ENCODE assay signal across 11 mouse cellular contexts in genomic region chr6:4507323-4507722, GRCm38 (mm10). TPM values are rescaled to one million over a fixed set of nuclear protein-coding genes. Genes with fewer than 3 reads are reported as not detected.
DNase-seq lines count a peak whose midpoint lies in the region; ATAC-seq and TF ChIP-seq lines count a peak whose summit lies in the region.
"Had no signal": no experiment of that assay in that cellular context is flagged by ENCODE, and none has a peak within 500 bp of the region (broad histone marks: within the 10 kb centered on the region; RNA-seq: fewer than 3 reads in every experiment).

No protein-coding gene starts in this region.

- H3K4me1 ChIP-seq in hindbrain, embryonic 14.5 days (replicated peaks; ENCODE audit: control insufficient read depth, insufficient read depth, low read length) = peaks cover 5% of the 10 kb centered on the region; the same call in 1 of the 2 replicates
- H3K4me1 ChIP-seq in hindbrain, embryonic 10.5 days (replicated peaks) = peaks cover 27% of the 10 kb centered on the region
- H3K4me1 ChIP-seq in limb, embryonic 12.5 days (replicated peaks) = peaks cover 31% of the 10 kb centered on the region

- CTCF ChIA-PET in Patski (lab: Charles Lee) = no interaction called here

- TF ChIP-seq CTCF in Patski (IDR thresholded peaks at IDR 0.05) = no peak

- POLR2A ChIA-PET in Patski (lab: Charles Lee) = no interaction called here

- no peak for ATAC-seq in hindbrain, embryonic 14.5 days (ENCODE audit: low FRiP score)
- peak; percentile 97 for ATAC-seq in Patski
- ATAC-seq in limb, embryonic 12.5 days (ENCODE audit: insufficient number of reproducible peaks, insufficient read depth, low FRiP score, low TSS enrichment, low read depth) = no peak
- ATAC-seq: forebrain, embryonic 14.5 days had no signal

- no peak overlapping the region for H3K27ac ChIP-seq in hindbrain, embryonic 14.5 days
- H3K27ac ChIP-seq in hindbrain, embryonic 10.5 days = no peak overlapping the region
- no peak overlapping the region for H3K27ac ChIP-seq in limb, embryonic 12.5 days

- WGBS in hindbrain, embryonic 14.5 days = 85% methylated on average over 1 of the region's 1 CpGs
- WGBS in hindbrain, embryonic 10.5 days = 86% methylated on average over 1 of the region's 1 CpGs
- WGBS in limb, embryonic 12.5 days = 79% methylated on average over 1 of the region's 1 CpGs

- H3K27me3 ChIP-seq in hindbrain, embryonic 14.5 days (ENCODE audit: control insufficient read depth, insufficient read depth, low read length) = peaks cover 10% of the 10 kb centered on the region; the same call in 1 of the 2 replicates
- H3K27me3 ChIP-seq in hindbrain, embryonic 10.5 days (ENCODE audit: insufficient read depth, poor library complexity, severe bottlenecking) = peaks cover 26% of the 10 kb centered on the region
- H3K27me3 ChIP-seq in Patski = no peaks in the 10 kb centered on the region
- no peaks in the 10 kb centered on the region for H3K27me3 ChIP-seq in limb, embryonic 12.5 days

- no peak overlapping the region for H3K9ac ChIP-seq in hindbrain, embryonic 14.5 days
- H3K9ac ChIP-seq in limb, embryonic 12.5 days (replicated peaks) = no peak overlapping the region; the same call in 1 of the 2 replicates

- no peaks in the 10 kb centered on the region for H3K9me3 ChIP-seq in hindbrain, embryonic 14.5 days (ENCODE audit: control insufficient read depth, low read length)
- no peaks in the 10 kb centered on the region for H3K9me3 ChIP-seq in hindbrain, embryonic 10.5 days
- H3K9me3 ChIP-seq in limb, embryonic 12.5 days = no peaks in the 10 kb centered on the region

- H3K4me3 ChIP-seq in hindbrain, embryonic 14.5 days (replicated peaks; ENCODE audit: low read length) = no peak overlapping the region
- H3K4me3 ChIP-seq in hindbrain, embryonic 10.5 days = no peak overlapping the region
- H3K4me3 ChIP-seq in limb, embryonic 12.5 days (replicated peaks) = peak overlapping the region; percentile 45

- H3K4me2 ChIP-seq in hindbrain, embryonic 14.5 days (replicated peaks) = peak overlapping the region; percentile 62; the same call in 1 of the 2 replicates
- peak overlapping the region; percentile 68 for H3K4me2 ChIP-seq in limb, embryonic 12.5 days

- no peaks in the 10 kb centered on the region for H3K36me3 ChIP-seq in hindbrain, embryonic 14.5 days (replicated peaks; ENCODE audit: control insufficient read depth, insufficient read depth)
- H3K36me3 ChIP-seq in hindbrain, embryonic 10.5 days = no peaks in the 10 kb centered on the region
- H3K36me3 ChIP-seq in limb, embryonic 12.5 days = peaks cover 33% of the 10 kb centered on the region

- in situ Hi-C loops in Patski (cut with MboI; ENCODE audit: low pct_unique_long_range_greater_than_20kb) = no loop called here

- no peak for DNase-seq in hindbrain, embryonic 14.5 days (ENCODE audit: low spot score)
- DNase-seq in hindbrain, embryonic 10.5 days (ENCODE audit: low spot score) = no peak
- DNase-seq in 3T3-L1 (ENCODE audit: low read depth, low spot score) (peak; percentile 88), Patski (ENCODE audit: low read depth, low spot score) (peak; percentile 64)
- no peak for DNase-seq in thymus, adult 18-20 months
- DNase-seq in left cerebral cortex, adult 18-20 months (ENCODE audit: low spot score in 2 of 2) = no peak
- DNase-seq in adrenal gland, adult 2 months = no peak
- DNase-seq: kidney, postnatal 36 days; left cerebral cortex, postnatal 4 days had no signal

RNA-seq across cellular contexts. Expression of gene Col1a2, which starts 2.7 kb away (rescaled TPM):
- 163 and 199 TPM in 2 replicates for polyA plus RNA-seq in hindbrain, embryonic 14.5 days (2014; fragmentation: Nextera tagmentation; extraction: Ambion mirVana)
- 99.8 and 130 TPM in 2 replicates for polyA plus RNA-seq in hindbrain, embryonic 10.5 days (2016; fragmentation: Nextera tagmentation; extraction: Ambion mirVana)
- 5.4 TPM for polyA plus RNA-seq in Patski (2021)
- polyA plus RNA-seq in limb, embryonic 12.5 days (2016; fragmentation: Nextera tagmentation; extraction: Ambion mirVana) = 448 and 471 TPM in 2 replicates
- total RNA-seq in left cerebral cortex, adult 18-20 months (2021) = 10 to 100 TPM; 14.0 to 14.2 TPM
- total RNA-seq in adrenal gland, adult 2 months (2021) = 100 to 1,000 TPM in 1 of 2 experiments, 10 to 100 TPM in 1; 56.3 to 121 TPM
- 41.9 and 43.7 TPM in 2 replicates for polyA plus RNA-seq in adrenal gland, adult 2 months (2012; rRNA removed)

Comparison
In these comparisons a context has a peak if more than half of its experiments do, and no peak if none do; other contexts are left out.
1. DNase-seq: peak in 3T3-L1 (single experiment) and Patski (single experiment); none in hindbrain, embryonic 14.5 days (single experiment), hindbrain, embryonic 10.5 days (single experiment), thymus, adult 18-20 months (0 of 2), left cerebral cortex, adult 18-20 months (0 of 2) and adrenal gland, adult 2 months (single experiment).